Mouse (Mus musculus): ENCODE data around the gene Rpap3. TPM values are rescaled to one million over a fixed set of nuclear protein-coding genes. Genes with fewer than 3 reads are reported as not detected.

Gene Rpap3
- polyA plus RNA-seq, 1 experiment from 2014 or later: 32.9 TPM

DNA sequence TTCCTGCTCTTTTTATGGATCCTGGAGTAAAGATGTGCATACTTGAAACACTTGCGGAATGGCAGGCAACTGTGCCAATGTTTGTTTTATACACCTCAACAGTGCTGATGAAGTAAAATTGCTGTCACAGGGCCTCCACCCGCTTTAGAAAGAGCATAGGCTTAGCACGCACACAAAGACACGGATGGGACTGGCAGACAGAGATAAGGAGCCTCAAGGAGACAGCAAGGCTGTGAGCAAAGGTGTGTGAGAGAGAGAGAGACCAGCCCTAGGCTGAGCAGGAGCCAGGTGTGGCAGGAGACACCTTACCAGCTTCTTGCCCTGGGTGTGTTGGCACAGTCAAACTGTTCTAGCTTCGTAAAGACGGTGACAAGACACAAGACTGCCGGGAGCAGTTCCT lies 33.3 kb upstream of the Rpap3 start:
- POLR2A ChIA-PET: interaction anchor here (0.7 kb wide), 1 partner anchor 13 kb away, joined by 3 read pairs; no protein-coding TSS in a partner anchor
- no peak for TF ChIP-seq CTCF (IDR thresholded peaks at IDR 0.05)
- CTCF ChIA-PET: interaction anchor here (1.5 to 2.0 kb wide), 2 partner anchors 22 to 38 kb away, joined by 3 to 5 read pairs; no protein-coding TSS in a partner anchor
- no peaks in the 10 kb centered on the region for H3K27me3 ChIP-seq
- in situ Hi-C loops (cut with MboI; ENCODE audit: low pct_unique_long_range_greater_than_20kb): no loop called here
- no peak for ATAC-seq
- no peak for DNase-seq (ENCODE audit: low read depth, low spot score)

DNA sequence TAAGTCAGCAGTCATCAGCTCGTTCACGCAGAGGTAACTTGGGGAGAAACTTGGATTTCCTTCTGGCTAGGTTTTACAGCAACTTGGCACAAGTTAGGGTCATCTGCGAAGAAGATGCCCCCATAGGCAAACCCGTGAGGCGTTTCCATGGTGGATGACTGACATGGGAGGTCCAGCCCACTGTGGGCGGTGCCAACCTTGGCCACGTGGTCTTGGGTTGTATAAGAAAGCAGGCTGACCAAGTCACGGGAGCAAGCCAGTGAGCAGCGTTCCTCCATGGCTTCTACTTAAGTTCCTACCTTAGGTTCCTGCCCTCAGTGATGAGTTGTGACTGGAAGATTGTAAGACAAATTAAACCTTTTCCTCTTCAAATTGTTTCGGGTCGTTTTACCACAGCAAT lies 26.4 kb upstream of the Rpap3 start:
- DNase-seq (ENCODE audit: low read depth, low spot score) (no peak), ATAC-seq (no peak)
- ChIA-PET CTCF (interaction anchor here (1.6 to 1.7 kb wide), 2 partner anchors 16 to 19 kb away, joined by 3 to 4 read pairs; no protein-coding TSS in a partner anchor), POLR2A (interaction anchor here (1.0 kb wide), 1 partner anchor 22 kb away, joined by 3 read pairs; no protein-coding TSS in a partner anchor)
- TF ChIP-seq CTCF (IDR thresholded peaks at IDR 0.05): no peak
- no peaks in the 10 kb centered on the region for H3K27me3 ChIP-seq
- in situ Hi-C loops (cut with MboI; ENCODE audit: low pct_unique_long_range_greater_than_20kb): no loop called here

DNA sequence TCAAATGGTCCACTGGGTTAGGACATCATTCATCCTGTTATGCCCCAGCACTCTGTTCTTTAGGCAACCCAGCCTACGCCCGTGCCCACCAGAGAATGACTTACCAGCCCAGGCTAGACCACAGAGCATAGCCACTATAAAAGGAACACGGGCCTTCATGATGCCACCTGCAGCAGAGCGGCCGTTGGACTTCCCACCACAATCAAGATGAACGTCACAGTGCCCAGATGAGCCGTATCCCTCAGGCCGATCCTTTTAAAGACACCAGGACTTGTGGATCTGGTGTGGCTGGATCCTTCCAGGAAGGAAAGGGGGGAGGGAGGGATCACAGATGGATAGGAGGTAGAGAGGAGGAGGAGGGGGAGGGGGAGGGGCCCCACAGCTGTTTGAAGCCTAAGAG lies 25.5 kb upstream of the Rpap3 start, which contains the start of gene Endou:
Gene Endou (minus strand): TSS at position 229 of the 400 bp plus-strand sequence.
- in situ Hi-C loops (cut with MboI; ENCODE audit: low pct_unique_long_range_greater_than_20kb): no loop called here

DNA sequence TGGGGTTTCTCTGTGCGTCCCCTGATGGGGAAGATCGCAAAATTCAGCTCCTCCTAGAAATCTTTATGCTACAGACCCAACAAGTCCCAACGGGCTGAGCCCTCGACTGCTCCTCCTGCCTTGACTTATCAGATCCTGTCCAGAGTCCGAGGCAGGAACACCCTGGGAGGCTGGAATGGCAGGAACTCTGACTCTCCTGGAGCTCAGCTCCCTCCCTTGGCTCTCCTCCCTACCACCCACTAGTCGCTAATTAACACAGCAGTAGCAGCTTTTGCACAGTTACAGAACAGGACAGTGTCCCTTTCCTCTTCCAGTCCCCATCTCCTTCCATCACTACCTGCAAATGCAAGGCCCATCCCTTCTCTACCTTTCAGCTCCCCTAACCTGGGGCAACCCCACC lies 24.7 kb upstream of the Rpap3 start:
- H3K27me3 ChIP-seq: no peaks in the 10 kb centered on the region
- DNase-seq (ENCODE audit: low read depth, low spot score): no peak
- CTCF ChIA-PET: interaction anchor here (2.2 to 2.6 kb wide), 3 partner anchors 12 to 46 kb away, joined by 8 to 11 read pairs (median 10); no protein-coding TSS in a partner anchor
- TF ChIP-seq CTCF (IDR thresholded peaks at IDR 0.05): no peak
- ATAC-seq: peak; percentile 47
- in situ Hi-C loops (cut with MboI; ENCODE audit: low pct_unique_long_range_greater_than_20kb): no loop called here
- POLR2A ChIA-PET: interaction anchor here (2.2 kb wide), 1 partner anchor 11 kb away, joined by 6 read pairs; no protein-coding TSS in a partner anchor

More for the DNA sequence above, 25.5 kb upstream of the Rpap3 start, which contains the start of gene Endou:
- no peaks in the 10 kb centered on the region for H3K27me3 ChIP-seq
- TF ChIP-seq CTCF (IDR thresholded peaks at IDR 0.05): no peak
- ATAC-seq (no peak), DNase-seq (ENCODE audit: low read depth, low spot score) (no peak)
- CTCF ChIA-PET: interaction anchor here (2.2 to 2.6 kb wide), 3 partner anchors 13 to 45 kb away, joined by 8 to 11 read pairs (median 10); no protein-coding TSS in a partner anchor
- POLR2A ChIA-PET: interaction anchor here (2.2 kb wide), 1 partner anchor 10 kb away, joined by 6 read pairs; no protein-coding TSS in a partner anchor

DNA sequence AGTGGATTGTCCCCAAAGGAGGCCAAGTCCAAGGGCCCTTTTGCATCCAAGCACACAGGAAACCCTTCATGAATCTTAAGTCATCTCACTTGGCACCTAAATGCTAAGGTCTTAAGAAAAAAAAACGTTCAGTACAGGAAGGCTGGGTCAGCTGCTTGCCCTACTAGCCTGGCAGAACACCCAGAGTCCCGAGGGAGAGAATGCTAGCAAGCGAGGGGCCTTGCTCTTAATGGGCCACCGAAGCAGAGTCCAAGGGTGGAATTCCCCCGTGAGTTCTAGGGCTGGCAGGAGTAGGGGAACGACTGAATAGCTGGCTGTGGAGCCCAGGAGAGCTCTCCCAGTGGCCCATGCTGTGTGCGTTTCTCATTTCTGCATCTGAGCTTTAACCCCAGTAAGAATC lies 23.2 kb upstream of the Rpap3 start:
- ATAC-seq (no peak), DNase-seq (ENCODE audit: low read depth, low spot score) (no peak)

DNA sequence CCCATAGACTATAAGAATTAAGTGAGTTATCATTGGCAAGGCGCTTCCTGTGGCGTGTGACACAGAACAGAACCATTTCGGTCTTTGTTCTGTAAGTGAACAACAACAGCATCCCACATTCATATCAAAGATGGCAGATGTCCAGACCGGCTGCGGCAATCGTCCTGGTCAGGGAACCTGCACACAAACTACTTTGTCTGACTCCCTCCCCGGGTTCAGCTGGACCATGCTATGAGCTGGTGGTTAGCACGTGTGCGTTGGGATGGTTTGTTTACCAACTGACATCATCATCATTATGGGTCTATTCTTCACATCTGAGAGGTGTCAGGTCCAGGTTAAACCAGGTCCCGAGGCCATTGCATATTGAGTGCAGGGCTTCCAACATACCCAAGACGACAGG lies 22.8 kb upstream of the Rpap3 start:
- POLR2A ChIA-PET: interaction anchor here (1.3 kb wide), 1 partner anchor 50 kb away, joined by 3 read pairs; the partner anchor contains the start of gene Slc48a1
- DNase-seq (ENCODE audit: low read depth, low spot score): no peak
- in situ Hi-C loops (cut with MboI; ENCODE audit: low pct_unique_long_range_greater_than_20kb): no loop called here

More for the DNA sequence above, 23.2 kb upstream of the Rpap3 start:
- no peaks in the 10 kb centered on the region for H3K27me3 ChIP-seq
- in situ Hi-C loops (cut with MboI; ENCODE audit: low pct_unique_long_range_greater_than_20kb): no loop called here
- ChIA-PET POLR2A (interaction anchor here (0.9 to 1.3 kb wide), 2 partner anchors 26 to 50 kb away, joined by 3 to 4 read pairs; partner anchors contain the start of gene Slc48a1), CTCF (interaction anchor here (0.7 to 2.6 kb wide), 6 partner anchors 9 to 57 kb away, joined by 3 to 11 read pairs (median 4); no protein-coding TSS in a partner anchor)
- TF ChIP-seq CTCF (IDR thresholded peaks at IDR 0.05): no peak

DNA sequence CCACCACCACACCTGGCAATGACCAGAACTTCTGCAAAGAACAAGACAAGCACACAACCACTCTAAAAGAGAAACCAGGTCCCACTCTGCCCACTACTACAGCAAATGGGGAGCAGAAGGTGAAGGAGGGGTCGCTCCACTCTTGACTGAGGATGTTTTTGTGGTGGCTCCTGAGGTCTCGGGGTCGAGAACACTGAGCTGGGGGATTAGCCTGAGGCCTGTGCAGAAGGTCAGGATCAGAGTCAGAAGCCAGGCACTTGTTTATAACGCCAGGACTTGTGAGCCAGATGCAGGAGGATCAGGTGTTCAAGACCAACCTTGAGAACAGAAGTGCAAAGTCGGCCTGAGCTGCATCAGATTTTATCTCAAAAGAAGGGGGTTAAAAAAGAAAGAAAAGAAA lies 21.9 kb upstream of the Rpap3 start:
- no peaks in the 10 kb centered on the region for H3K27me3 ChIP-seq
- DNase-seq (ENCODE audit: low read depth, low spot score) (no peak), ATAC-seq (no peak)
- in situ Hi-C loops (cut with MboI; ENCODE audit: low pct_unique_long_range_greater_than_20kb): no loop called here
- ChIA-PET CTCF (interaction anchor here (1.9 kb wide), 1 partner anchor 49 kb away, joined by 4 read pairs; no protein-coding TSS in a partner anchor), POLR2A (no interaction called here)
- TF ChIP-seq CTCF (IDR thresholded peaks at IDR 0.05): no peak

More for the DNA sequence above, 22.8 kb upstream of the Rpap3 start:
- no peaks in the 10 kb centered on the region for H3K27me3 ChIP-seq
- ATAC-seq: no peak
- CTCF ChIA-PET: interaction anchor here (0.7 to 2.6 kb wide), 5 partner anchors 9 to 58 kb away, joined by 3 to 11 read pairs (median 4); no protein-coding TSS in a partner anchor
- no peak for TF ChIP-seq CTCF (IDR thresholded peaks at IDR 0.05)

DNA sequence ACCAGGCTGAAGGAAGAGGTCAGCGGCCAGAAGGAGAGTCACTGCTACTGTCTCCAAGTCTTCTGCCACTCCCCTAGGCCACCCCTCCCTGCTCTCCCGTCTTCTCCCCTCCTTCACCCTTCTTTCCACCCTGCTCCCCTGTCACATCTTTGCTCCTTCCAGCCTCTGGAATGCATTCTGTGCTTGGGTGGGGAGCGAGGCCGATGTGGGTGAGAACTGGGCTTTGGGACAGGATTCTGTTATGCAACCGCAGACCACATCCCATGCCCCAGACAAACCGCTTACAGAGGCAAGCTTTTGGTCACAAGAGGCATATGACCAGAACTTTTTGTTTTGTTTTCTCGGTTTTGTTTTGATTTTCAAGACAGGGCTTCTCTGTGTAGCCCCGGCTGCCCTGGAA lies 21.4 kb upstream of the Rpap3 start:
- DNase-seq (ENCODE audit: low read depth, low spot score): no peak
- no peak for ATAC-seq
- no peaks in the 10 kb centered on the region for H3K27me3 ChIP-seq
- TF ChIP-seq CTCF (IDR thresholded peaks at IDR 0.05): no peak
- in situ Hi-C loops (cut with MboI; ENCODE audit: low pct_unique_long_range_greater_than_20kb): no loop called here
- CTCF ChIA-PET: interaction anchor here (1.9 kb wide), 1 partner anchor 50 kb away, joined by 4 read pairs; no protein-coding TSS in a partner anchor
- POLR2A ChIA-PET: no interaction called here

DNA sequence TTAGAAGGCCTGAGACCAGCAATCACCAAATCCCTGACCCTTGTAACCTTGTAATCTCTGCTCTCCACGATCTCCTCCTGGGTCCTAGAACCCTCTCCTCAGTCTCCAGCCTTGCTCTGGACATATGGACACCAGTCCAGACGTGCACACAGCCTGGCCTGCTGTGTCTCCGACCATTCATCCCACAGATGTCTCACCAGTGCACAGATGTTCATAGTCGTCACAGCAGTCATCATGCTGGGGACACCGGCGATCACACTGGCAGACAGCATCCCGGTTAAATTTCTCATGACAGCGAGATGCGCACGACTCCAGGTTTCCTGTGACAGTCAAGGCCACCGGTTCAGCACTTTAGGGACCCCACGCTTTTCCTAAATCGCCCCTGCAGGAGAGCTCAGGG lies 20.7 kb upstream of the Rpap3 start:
- ATAC-seq: no peak
- in situ Hi-C loops (cut with MboI; ENCODE audit: low pct_unique_long_range_greater_than_20kb): no loop called here
- no peaks in the 10 kb centered on the region for H3K27me3 ChIP-seq

DNA sequence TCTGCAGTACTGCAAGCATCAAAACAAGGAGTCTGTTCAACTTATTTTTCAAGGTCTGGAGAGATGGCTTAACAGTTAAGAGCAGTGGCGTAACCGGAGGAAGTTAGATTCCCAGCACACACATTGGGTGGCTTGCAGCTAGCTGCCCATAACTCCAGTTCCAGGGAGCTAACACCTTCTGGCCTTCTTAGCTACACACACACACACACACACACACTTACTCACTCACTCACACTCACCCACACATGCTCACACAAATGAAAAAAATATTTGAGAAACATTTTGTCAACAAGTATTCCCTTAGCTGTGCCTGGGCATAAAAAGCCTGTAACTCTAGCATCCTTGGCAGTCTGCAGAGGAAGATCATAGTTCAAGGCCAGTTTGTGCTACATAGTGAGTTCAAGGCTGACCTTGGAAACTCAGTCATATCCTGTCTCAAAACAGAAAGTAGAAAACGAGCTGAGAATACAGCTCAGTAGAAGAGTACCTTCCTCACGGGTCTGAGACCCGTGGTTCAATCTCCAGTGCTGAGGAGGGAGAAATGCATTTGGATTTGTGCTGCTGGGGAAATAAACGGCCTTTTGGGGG lies 19.7 kb upstream of the Rpap3 start:
- DNase-seq (ENCODE audit: low read depth, low spot score): no peak
- ChIA-PET CTCF (interaction anchor here (0.9 to 1.2 kb wide), 3 partner anchors 51 to 126 kb away, joined by 3 to 4 read pairs (median 3); no protein-coding TSS in a partner anchor), POLR2A (interaction anchor here (0.8 to 1.5 kb wide), 2 partner anchors 14 to 51 kb away, joined by 3 to 4 read pairs; no protein-coding TSS in a partner anchor)
- H3K27me3 ChIP-seq: no peaks in the 10 kb centered on the region
- in situ Hi-C loops (cut with MboI; ENCODE audit: low pct_unique_long_range_greater_than_20kb): no loop called here
- ATAC-seq: no peak
- no peak for TF ChIP-seq CTCF (IDR thresholded peaks at IDR 0.05)

More for the DNA sequence above, 20.7 kb upstream of the Rpap3 start:
- ChIA-PET POLR2A (no interaction called here), CTCF (interaction anchor here (1.2 to 1.9 kb wide), 2 partner anchors 50 to 125 kb away, joined by 3 to 4 read pairs; no protein-coding TSS in a partner anchor)
- no peak for DNase-seq (ENCODE audit: low read depth, low spot score)
- no peak for TF ChIP-seq CTCF (IDR thresholded peaks at IDR 0.05)

Measured in Patski (cell line).